Mouse (Mus musculus) left cerebral cortex, postnatal 4 days (tissue): Measurements from ENCODE around the gene Ppm1m. TPM values are rescaled to one million over a fixed set of nuclear protein-coding genes. Genes with fewer than 3 reads are reported as not detected.
"Not testable (repeated sequence)": the region's sequence is repeated elsewhere in the genome, so short reads cannot be mapped to it uniquely, and the experiment has no call there.

ENCODE experiments used
- DNase-seq: peaks from one replicate; pipeline ENCODE4 v3.0.0-alpha.2; 2022
- intact Hi-C: fragments of 180-260 bp; cut with DNase I; formaldehyde crosslinking; loops from one replicate; pipeline ENCODE4 v1.15.1; 2025
- total RNA-seq, 2 experiments: library from RNA; stranded (reverse); gene quantifications; 2 replicates each; pipeline ENCODE4 v1.2.3; 2021

Gene Ppm1m
- total RNA-seq, 2 experiments from 2014 or later = 16.1 to 18.7 TPM

GRCm38 (mm10) chr9:106195693-106196092, 3.9 kb downstream of the Ppm1m start:
- intact Hi-C loops = no loop called here
- peak; percentile 47 for DNase-seq

- intact Hi-C loops = no loop called here
- peak; percentile 38 for DNase-seq
Observed at GRCm38 (mm10) chr9:106193930-106194807, 5.4 kb downstream of the Ppm1m start.

DNA sequence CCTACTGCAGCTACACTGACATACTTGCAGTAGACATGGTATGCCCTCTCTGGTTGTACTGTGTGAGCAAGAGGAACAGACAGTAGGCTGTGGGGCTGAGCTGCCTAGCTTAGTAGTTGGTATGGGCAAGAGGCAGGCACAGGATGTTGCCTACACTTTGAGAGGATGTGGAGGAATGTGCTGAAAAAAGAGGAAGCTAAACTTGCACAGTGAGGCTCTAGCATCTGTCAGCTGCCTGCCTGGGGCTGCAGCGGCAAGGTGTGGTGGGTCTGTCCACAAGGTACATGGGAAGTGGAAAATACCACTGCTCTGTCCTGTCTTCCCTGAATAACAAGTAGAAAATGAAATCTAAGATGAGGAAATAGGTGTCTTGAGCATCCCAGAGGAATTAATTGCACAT, 6.5 kb downstream of the Ppm1m start:
- no peak for DNase-seq

GRCm38 (mm10) chr9:106192024-106192423, 7.5 kb downstream of the Ppm1m start:
- DNase-seq = no peak
- intact Hi-C loops = no loop called here

More for the DNA sequence above, 6.5 kb downstream of the Ppm1m start:
- intact Hi-C loops = no loop called here

DNA sequence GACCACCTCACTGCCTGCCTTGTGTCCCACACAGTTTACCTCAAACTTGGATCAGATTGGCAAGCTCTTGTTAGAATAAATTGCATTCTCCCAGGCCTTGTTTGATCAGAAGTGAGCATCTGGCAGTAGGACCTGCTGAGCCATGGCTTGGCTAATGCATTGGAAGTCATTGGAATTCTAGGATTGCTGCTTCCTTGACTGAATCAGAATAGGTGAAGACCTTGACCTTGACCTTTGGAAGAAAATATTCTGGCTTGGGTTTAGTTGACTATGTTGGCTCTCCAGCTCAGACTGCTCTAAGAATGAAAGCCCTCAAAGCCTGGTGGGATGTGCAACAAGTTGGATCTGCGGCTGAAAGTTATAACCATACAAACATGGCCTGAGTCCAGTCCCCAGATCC, 8.2 kb downstream of the Ppm1m start:
- intact Hi-C loops = no loop called here
- no peak for DNase-seq

GRCm38 (mm10) chr9:106183996-106184395, 15.6 kb downstream of the Ppm1m start:
- intact Hi-C loops = no loop called here
- DNase-seq = no peak

DNA sequence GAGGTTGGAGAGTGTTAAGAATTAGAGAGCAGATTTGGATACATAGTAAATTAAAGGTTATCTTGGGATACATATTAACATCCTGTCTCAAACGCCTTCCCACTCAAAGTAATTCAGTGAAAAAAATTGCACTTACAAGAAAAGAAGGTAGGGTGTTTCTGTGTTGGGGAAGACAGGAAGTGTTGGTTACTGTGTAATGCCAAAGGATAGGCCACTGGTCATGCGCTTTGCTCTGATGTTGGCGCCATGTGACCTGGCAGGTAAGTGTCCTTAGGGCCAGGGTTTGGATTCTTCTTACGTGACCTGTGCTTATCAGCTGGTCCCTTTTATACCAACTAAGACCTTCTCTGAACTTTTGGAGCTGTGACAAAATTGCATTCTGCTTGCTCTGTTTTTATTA, 17.4 kb downstream of the Ppm1m start:
- intact Hi-C loops = no loop called here
- DNase-seq = no peak

GRCm38 (mm10) chr9:106179964-106180363, 19.6 kb downstream of the Ppm1m start:
- intact Hi-C loops = no loop called here
- DNase-seq = no peak

- no peak for DNase-seq
- intact Hi-C loops = no loop called here
Observed at GRCm38 (mm10) chr9:106179454-106179853, 20.1 kb downstream of the Ppm1m start.

- no peak for DNase-seq
- intact Hi-C loops = no loop called here
Observed at GRCm38 (mm10) chr9:106177799-106178198, 21.7 kb downstream of the Ppm1m start.

DNA sequence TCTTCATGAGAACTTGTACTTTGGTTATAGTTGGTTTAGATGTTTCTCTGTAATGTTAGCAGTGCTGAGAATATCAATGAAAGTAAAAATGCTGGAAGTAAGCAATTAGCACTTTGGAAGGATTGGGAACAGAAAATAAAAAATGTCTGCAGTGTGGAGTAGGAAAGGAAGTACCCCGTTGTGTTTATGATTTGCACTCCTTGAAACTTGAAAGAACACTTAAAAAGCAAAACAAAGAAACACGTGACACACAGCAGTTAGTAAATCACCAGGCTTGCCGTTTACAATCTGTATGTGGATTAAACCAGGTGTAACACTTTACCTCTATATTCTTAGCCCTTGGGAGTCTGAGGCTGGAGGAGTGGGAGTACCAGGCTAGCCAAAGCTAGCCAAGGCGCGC, 22.8 kb downstream of the Ppm1m start:
- no peak for DNase-seq
- intact Hi-C loops = no loop called here

DNA sequence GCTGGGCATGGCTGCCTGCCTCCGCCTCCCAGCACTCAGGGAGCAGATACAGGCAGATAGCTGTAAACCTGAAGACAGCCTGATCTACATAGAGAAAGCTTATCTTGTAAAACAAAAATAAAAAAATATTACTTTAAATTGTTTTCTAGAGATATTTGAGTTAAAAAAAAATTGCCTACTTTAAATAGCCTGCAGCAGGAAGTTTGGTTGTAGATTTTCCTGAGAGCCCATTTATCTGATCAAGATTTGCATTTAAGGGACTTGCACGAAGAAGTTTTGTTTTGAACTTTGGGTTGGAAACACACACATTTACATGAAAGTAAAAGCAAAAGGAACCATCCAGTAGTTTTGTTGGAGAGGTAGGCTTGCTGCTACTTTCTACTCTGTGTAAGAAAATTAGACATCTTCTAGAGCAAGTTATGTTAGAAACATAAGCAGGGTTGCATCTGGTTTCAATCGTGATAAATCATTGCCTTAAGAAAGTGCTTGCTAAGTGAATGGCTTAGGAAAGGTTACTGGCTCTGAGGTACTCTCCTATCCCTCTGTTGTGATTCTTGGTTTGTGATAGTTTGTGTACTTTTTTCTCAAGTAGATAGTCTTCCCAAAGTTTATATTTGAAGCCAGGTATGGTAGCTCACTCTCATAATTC, 23.9 kb downstream of the Ppm1m start:
- DNase-seq = no peak
- intact Hi-C loops = no loop called here

- intact Hi-C loops = no loop called here
- no peak for DNase-seq
Observed at GRCm38 (mm10) chr9:106173363-106173762, 26.2 kb downstream of the Ppm1m start.

GRCm38 (mm10) chr9:106172527-106172926, 27.0 kb downstream of the Ppm1m start:
- intact Hi-C loops = no loop called here
- DNase-seq = no peak

- peak; percentile 81 for DNase-seq
- intact Hi-C loops = no loop called here
Observed at GRCm38 (mm10) chr9:106171346-106172158, 28.0 kb downstream of the Ppm1m start.

- peak; percentile 93 for DNase-seq
- intact Hi-C loops = no loop called here
Observed at GRCm38 (mm10) chr9:106170556-106171345, 28.8 kb downstream of the Ppm1m start, which contains the start of gene Wdr82. TSS of gene Wdr82 (plus strand) at chr9:106170928.

DNA sequence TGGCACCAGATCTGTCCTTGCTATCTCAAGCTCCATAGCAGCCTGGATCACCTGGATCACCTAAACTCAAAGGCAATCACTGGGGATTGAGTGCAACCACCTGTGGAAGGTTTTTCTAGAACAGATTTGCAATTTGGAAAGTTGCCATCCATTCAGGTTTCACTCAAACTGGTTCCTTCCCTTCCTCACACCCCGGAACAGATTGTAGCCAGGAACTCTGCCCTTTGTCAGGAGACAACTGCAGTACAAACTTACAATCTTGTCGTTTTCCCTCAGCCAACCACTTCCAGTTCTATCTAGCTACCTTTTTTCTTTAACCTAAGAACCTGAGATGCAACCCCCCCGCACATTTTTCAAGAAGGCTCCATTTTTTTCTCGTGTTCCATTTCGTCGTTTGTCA, 29.6 kb downstream of the Ppm1m start:
- DNase-seq = no peak
- intact Hi-C loops = no loop called here

GRCm38 (mm10) chr9:106169006-106169405, 30.5 kb downstream of the Ppm1m start:
- intact Hi-C loops, DNase-seq: not testable (repeated sequence)

DNA sequence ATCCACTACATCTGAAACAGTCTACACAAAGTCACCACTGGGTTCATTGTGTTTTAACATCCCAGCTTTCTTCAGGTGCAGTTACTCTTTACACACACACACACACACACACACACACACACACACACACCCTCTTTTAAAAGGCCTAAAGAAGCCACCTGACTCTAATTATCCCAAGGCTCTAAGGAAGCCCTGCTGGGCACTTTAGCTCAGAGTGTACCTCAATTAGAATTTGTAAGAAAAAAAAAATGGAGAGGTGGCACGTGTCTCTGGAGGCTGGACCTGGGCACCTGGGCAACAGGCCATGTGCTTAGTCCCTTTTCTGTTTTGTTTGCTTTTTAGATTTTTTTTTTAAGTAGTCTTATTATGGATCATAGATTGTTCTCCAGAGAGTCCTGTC, 31.8 kb downstream of the Ppm1m start:
- intact Hi-C loops = no loop called here

DNA sequence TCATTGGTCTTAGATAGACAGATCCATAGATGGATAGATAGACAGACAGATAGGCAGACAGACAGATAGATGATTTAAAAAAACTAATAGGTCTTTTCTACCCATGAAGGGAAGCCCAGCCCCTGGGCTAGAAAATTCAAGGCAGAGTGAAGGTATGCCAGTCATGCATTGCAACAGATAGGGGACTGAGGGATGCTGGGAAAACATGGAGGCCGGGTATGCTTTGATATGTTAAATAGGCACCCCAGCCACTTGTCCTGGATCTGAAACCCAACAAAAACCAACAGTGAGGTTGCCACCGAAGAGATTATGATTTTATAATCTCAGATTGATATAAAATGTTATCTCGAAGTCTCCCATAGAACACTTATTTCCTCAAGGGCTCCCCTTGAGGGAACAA, 32.3 kb downstream of the Ppm1m start:
- no peak for DNase-seq
- intact Hi-C loops = no loop called here

More for the DNA sequence above, 31.8 kb downstream of the Ppm1m start:
- DNase-seq = no peak
